Mouse (Mus musculus) mouse embryonic stem cell (cell line): ENCODE measurements around the gene Med25.

Source experiments
- in situ Hi-C, 2 experiments: fragments of 300-500 bp; cut with MboI; formaldehyde crosslinking; loops; 1 replicate in 1 of 2; 3 replicates in 1 of 2; pipeline ENCODE4 v1.14.3; 2019 to 2020; ENCODE audit warnings: low sequenced_read_pairs in 2 of 2, low pct_unique_long_range_greater_than_20kb in 1 of 2, mixed read lengths in 1 of 2; ENCODE audit not compliant: unreplicated experiment in 1 of 2

Gene Med25

GRCm38 (mm10) chr7:44853596-44854355 is 38.7 kb downstream of the Med25 start:
- in situ Hi-C loops: loop anchor here in 1 of 2 experiments (10.0 kb wide), 1 partner anchor 299 kb away; the partner anchor contains the start of gene Nr1h2

DNA sequence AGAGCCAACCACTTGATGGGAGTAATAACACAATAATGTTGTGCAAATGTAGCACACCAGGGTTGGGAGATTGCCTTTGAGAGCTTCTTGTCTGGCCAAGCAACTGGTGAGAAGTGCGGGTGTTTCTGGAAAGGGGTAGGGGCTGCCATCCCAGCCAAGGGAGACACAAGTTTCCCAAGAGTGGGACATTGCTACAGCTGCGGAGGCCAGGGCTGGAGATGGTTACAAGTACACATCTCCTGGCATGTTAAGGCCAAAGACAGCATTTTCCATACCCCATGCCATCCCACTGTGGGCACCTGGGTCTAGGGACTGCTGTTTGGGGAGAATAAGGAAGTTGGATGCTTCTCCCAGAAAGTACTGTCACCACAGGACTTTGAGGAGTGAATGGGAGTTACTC is 39.4 kb downstream of the Med25 start:
- in situ Hi-C loops: loop anchor here in 1 of 2 experiments (10.0 kb wide), 1 partner anchor 298 kb away; the partner anchor contains the start of gene Nr1h2

- in situ Hi-C loops: loop anchor here in 1 of 2 experiments (10.0 kb wide), 1 partner anchor 298 kb away; the partner anchor contains the start of gene Nr1h2
These were observed 40.1 kb downstream of the Med25 start for GRCm38 (mm10) chr7:44852259-44853027.

- in situ Hi-C loops: loop anchor here in 1 of 2 experiments (10.0 kb wide), 1 partner anchor 297 kb away; the partner anchor contains the start of gene Nr1h2
These were observed 40.8 kb downstream of the Med25 start for GRCm38 (mm10) chr7:44851625-44852234.

DNA sequence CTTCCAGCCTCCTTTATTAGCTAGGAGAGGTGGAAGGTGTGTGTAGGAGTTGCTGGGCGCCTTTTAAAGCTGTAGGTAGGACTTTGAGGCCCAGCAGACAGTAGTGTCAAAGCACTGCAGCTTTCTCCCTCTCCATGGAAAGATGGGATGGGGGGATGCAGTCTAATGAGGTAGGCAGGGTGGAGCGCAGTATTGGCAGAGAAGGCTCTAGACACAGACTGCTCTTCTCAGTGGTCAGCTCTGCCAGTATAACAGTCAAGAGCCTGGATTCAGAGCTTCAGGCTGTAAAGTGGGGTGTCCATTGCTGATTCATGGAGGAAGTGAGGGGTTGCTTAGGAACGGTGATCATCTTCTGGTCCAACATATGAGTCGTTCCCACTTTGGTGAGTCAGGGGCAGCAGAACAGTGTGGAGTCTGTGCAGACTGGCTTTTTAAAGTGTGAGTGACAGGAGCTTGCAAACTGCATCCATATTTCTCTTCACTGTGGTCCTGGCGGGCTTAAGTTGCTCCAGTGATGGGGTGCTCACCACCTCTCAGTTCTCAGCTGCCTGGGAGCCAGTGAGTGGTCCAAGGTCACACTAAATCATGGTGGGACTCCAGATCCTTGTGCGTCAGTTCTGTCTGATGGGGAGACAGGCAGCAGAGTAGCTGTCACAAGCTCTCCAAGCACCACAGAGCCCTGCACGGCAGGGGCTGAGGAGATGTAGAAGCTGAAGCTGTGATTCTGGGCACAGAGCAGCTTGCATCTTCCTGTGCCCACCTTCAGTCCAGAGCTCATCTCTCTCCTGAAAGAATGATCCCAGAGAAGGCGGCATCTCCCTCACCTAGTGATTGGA is 41.5 kb downstream of the Med25 start:
- in situ Hi-C loops: loop anchor here in 1 of 2 experiments (10.0 kb wide), 1 partner anchor 296 kb away; the partner anchor contains the start of gene Nr1h2

DNA sequence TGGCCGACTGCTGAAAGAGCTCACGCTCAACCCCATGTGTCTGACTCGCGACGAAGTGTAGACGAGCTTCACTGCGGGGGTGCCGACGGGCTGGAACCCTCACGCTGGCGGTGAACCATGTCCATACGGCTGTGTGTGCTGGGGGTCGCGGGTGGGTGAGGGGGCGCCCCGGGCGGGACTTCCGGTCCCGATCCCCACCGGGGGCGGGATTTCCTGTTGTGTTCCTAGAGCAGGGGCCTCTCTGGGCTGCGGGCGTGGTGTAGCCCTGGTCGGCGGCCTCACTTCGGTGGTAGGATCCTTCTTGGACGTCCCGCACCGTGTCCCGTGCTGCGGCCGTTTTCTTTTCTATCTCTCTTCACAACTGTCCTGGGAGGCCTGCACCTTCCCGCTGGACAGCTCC is 42.4 kb downstream of the Med25 start:
- in situ Hi-C loops: loop anchor here in 1 of 2 experiments (10.0 kb wide), 1 partner anchor 295 kb away; the partner anchor contains the start of gene Nr1h2

- in situ Hi-C loops: loop anchor here in 1 of 2 experiments (10.0 kb wide), 1 partner anchor 295 kb away; the partner anchor contains the start of gene Nr1h2
These were observed 42.9 kb downstream of the Med25 start for GRCm38 (mm10) chr7:44849416-44850111.

DNA sequence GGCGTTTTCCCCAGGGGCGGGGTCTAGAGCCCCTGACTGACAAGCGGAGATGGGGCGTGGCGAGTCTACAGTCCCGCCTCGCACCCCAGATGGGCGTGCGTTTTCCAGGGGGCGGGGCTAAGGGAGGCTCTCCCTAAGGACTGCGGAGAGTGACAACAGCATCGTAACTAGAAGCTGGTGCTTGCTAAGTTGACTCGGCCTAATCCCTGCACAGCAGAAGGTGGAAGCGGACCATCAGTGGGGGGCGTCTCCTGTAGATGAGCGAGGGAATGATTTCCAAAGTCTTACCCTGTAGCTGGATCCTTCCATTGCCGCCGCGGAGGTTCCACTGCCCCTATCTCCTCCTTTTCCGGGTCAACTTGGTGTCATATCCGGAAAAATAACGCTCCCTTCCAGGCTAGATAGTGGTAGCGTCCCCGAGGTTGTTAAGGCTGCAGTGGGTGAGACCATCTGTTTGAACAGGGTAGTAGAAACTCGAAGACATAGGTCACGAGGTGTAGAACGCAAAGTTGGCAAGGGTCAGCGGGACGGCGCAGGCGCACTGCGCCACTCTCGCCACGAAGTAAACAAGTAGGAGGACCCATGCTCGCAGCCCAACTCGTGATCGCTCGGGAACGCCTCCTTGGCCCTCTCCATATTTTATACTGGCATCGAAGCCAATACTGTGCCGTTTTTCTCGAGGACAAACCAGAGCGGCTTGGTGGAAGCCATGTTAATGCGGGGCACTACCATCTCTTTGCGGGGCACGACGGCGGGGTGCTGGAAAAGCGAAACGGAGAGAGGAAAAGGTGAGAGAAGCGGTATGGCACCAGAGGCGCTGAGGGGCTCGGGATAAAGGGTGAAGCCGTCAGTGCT is 43.7 kb downstream of the Med25 start, which contains the start of the genes Akt1s1 and Tbc1d17:
Gene Akt1s1, plus strand, starts transcription at position 431 of the 855 bp plus-strand sequence.
Gene Tbc1d17, minus strand, starts transcription at position 519 of the 855 bp plus-strand sequence.
- in situ Hi-C loops: no loop called here

DNA sequence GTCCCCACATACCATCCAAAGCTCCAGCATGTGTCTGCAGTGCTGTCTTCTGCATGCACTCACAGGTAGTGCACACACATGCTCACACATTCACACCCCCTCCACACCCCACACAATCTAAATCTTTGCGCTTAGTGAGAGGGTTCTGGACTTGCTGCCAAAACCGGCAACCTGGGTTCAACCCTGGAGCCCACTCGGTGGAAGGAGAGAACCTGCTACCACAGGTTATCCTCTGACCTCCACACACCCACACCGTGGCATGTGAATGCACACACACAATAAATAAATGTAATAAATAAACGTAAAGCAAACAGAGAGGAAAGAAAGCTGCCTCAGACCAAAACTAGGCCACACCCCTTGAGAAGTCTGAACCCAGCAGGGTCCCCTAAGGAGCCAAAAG is 44.7 kb downstream of the Med25 start:
- in situ Hi-C loops: no loop called here

- in situ Hi-C loops: no loop called here
These were observed 45.7 kb downstream of the Med25 start for GRCm38 (mm10) chr7:44846804-44847203.

DNA sequence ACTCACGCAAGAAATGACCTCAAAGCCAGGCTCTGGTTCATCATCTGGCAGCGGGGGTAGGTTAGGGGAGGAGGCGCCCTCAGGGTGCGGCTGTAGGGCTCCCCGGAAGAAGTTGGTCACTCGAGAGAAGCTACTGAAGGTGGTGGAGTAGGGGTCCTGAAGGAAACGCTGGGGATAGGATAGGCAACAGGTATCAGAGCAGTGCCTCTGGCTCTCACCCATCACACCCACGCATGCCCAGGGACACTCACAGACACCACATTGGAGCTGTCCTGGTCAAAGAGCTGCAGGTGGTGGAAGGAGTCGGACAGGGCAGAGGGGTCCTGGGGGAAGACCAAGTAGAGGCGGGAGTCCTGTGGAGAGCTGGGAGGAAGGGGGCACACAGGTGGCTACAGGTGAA is 47.5 kb downstream of the Med25 start:
- in situ Hi-C loops: no loop called here

DNA sequence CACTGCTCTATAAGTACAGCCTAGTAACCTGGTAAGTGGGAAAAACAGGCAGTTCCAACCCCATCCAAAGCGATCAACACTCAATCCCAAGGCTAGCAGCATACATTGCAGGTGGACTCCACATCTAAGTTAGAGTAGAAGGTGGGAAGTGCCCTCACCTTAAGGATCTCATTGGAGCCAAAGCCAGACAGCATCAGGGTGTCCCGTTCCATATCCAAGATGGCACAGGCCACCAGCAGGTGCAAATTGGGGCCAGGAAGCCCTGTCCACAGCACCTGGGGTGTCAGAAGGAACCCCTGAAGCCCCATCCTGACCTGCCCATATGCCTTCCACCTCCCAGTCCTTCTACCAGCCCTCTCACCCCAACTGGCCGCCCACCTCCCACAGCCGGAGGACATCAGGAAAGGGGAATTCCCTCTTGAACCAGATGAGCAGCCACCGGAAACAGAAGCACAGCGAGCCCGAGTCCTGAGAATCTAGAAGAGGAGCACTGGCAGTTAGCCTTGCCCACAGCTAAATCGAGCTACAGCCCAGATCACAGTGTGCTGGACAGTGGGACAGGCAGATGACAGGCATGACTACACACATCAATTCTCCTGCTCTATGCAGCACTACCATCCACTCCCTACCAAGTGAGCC is 50.6 kb downstream of the Med25 start:
- in situ Hi-C loops: no loop called here

DNA sequence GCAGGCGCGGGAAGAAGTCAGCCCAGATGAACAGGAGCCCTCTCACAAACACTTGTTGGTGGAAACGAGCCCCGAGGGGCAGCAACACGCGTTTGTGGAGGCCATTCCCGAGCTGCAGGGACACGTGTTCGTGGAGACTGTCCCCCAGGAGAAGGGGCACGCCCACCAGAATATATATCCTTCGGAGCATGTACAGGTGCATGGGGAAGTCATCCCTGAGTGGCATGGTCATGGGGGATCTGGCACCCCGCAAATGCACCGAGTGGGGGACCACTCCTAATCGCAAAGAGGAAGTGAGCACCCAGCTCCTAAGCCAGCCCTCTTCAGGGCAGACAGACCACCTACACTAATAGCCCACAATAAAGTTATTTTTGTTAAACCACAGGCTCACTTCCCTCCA is 52.1 kb downstream of the Med25 start:
- in situ Hi-C loops: no loop called here

- in situ Hi-C loops: no loop called here
These were observed 52.9 kb downstream of the Med25 start for GRCm38 (mm10) chr7:44839491-44840191.

DNA sequence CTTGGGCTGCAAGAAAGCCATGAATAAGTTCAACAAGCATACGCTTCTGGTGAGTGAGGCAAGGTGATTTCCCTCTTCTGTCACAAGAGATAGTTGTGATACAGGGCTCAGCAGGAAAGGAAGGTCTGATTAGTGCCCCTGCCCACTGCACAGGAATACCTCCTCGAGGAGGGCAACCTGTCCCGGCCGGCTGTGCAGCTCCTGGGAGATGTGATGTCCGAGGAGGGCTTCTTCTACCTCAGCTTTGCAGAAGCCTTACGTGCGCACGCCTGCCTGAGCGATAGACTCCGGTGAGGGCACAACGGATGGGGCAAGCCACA is 53.4 kb downstream of the Med25 start:
- in situ Hi-C loops: no loop called here

DNA sequence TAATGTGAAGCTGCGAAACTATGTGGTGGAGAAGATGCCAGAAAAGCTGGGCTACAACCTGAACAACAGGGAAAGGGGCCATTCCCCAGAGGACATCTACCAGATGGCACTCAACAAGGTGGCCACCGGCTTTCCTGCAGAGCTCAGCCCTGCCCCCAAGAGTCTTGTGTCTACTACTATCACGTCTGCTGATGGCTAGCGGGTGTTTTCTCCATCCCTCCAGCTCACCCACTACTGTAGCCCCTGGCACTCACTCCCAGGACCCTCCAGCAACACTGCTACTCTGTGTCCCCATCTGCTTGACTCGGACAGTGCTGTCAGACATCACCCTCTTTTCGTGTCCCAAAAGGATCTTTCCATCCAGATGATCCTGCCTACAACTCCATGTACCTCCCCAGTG is 54.4 kb downstream of the Med25 start:
- in situ Hi-C loops: no loop called here
